Mouse (Mus musculus): Measurements from ENCODE around the gene Gm10428. TPM values are rescaled to one million over a fixed set of nuclear protein-coding genes. Genes with fewer than 3 reads are reported as not detected.

The Gm10428 gene
- total and polyA plus RNA-seq, 2 experiments from 2014 or later: not detected

DNA sequence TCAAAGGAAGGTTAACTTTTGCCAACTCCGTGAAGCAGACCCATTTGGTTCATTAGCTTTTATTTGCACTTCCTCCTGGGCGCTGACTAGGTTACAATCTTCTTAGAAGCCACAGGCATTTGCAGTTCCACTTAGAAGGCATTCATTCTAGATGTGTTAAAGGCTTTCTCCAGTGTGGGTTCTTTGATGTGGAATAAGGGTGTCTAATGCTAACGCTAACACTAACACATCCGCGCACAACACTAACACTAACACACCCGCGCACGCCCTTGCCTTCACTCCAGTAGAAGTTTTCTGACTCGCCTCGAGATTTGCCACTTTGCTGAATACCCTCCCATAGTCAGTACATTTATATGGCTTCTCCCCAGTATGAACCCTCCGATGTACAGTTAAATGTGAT, 709 bp upstream of the Gm10428 start:
- WGBS: 56% methylated on average over 11 of the region's 11 CpGs
- Histone ChIP-seq H3K9me3 (ENCODE audit: low read length) (no peaks in the 10 kb centered on the region), H3K9ac (no peak overlapping the region), H3K4me3 (ENCODE audit: low read depth, low read length) (no peak overlapping the region), H3K4me2 (ENCODE audit: low read depth) (no peak overlapping the region), H3K27me3 (ENCODE audit: insufficient read depth, low read length) (no peaks in the 10 kb centered on the region), H3K4me1 (ENCODE audit: insufficient read depth) (no peaks in the 10 kb centered on the region), H3K27ac (ENCODE audit: low read depth, low read length) (no peak overlapping the region), H3K36me3 (ENCODE audit: insufficient read depth) (no peaks in the 10 kb centered on the region)
- TF ChIP-seq CTCF (IDR thresholded peaks at IDR 0.05; ENCODE audit: low read depth): no peak
- no peak for ATAC-seq
- no peak for DNase-seq

DNA sequence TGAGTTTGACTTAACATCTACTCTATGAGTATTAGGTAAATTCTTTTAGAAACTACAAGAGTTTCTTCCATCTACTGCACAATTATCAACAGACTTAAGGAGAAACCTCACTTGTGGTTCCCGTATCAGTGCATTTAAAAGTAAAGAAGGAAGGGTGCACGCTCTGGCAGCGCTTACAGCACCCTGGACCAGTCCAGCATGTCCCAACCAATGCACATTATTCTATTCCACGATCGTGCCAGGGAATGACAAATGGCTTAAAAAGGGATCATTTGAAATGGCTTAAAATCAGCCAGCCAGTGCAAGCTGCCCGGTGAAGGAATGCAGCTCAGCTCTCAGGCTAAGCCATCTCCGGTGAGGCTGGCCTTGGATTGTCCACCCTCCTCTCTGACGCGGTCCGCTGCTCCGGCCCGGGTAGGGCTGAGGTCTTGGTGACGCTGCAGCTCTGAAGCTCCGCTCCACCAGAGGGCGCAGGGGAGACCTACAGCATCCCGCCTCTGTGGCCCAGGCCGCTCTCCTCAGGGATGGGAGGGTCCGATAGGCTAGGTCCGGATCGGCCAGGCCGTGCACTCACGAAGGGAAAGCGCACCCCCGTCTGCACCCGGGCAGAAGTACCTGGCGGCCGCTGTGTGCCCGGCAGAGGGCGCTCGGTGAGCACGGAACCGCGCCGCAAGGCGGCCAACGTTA, 3.7 kb downstream of the Gm10428 start:
- H3K27ac ChIP-seq (ENCODE audit: low read depth, low read length): no peak overlapping the region
- TF ChIP-seq CTCF (IDR thresholded peaks at IDR 0.05; ENCODE audit: low read depth): peak; percentile 99
- H3K9me3 ChIP-seq (ENCODE audit: low read length): no peaks in the 10 kb centered on the region
- H3K27me3 ChIP-seq (ENCODE audit: insufficient read depth, low read length): no peaks in the 10 kb centered on the region
- peak overlapping the region; percentile 55 for H3K4me2 ChIP-seq (ENCODE audit: low read depth)
- 6% methylated on average over 36 of the region's 36 CpGs for whole genome bisulfite sequencing
- no peaks in the 10 kb centered on the region for H3K4me1 ChIP-seq (ENCODE audit: insufficient read depth)
- DNase-seq (peak; percentile 87), ATAC-seq (peak; percentile 99)
- H3K4me3 ChIP-seq (ENCODE audit: low read depth, low read length): peak overlapping the region; percentile 37
- H3K9ac ChIP-seq: peak overlapping the region; percentile 46; the same call in 1 of the 2 replicates
- H3K36me3 ChIP-seq (ENCODE audit: insufficient read depth): no peaks in the 10 kb centered on the region

DNA sequence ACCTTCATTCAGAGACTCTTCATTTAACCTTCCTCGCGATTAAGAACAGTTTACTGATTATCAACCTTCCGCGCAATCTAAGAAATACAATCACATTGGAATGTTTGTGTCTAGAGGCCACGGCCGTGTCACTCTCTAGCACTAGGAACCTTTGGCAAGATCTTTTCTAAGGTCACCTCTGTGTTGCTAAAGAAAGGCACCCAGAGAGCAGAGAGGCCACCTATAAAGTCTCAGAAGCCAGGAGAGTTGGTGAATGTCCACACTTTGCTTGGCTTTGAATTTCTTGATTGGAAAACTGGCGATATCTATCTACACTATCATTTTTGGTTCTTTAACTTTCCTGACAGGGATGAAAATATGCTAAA, 4.2 kb downstream of the Gm10428 start:
- H3K27ac ChIP-seq (ENCODE audit: low read depth, low read length): no peak overlapping the region

DNA sequence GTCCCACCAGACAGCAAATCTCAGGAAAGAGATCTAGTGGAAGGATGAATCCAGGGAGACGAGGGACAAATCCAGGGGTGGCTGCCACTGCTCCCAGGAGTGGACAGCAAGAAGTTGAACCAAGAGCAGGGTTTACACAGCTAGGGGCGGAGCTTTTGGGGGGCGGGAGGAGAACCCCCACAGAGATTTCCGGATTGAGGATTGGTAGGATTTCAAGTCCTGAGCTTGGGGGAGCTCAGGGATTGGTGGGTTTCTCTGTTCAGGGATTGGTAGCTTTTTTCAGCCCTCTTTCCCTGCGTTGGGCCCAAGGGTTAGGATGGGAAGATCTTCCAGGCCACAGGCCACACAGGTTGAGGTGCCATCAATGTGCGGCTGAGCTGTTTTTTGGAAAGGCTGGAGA, 5.0 kb downstream of the Gm10428 start:
- Histone ChIP-seq H3K27me3 (ENCODE audit: insufficient read depth, low read length) (no peaks in the 10 kb centered on the region), H3K9me3 (ENCODE audit: low read length) (no peaks in the 10 kb centered on the region), H3K9ac (no peak overlapping the region), H3K4me3 (ENCODE audit: low read depth, low read length) (no peak overlapping the region), H3K4me1 (ENCODE audit: insufficient read depth) (no peaks in the 10 kb centered on the region), H3K27ac (ENCODE audit: low read depth, low read length) (no peak overlapping the region), H3K4me2 (ENCODE audit: low read depth) (no peak overlapping the region), H3K36me3 (ENCODE audit: insufficient read depth) (no peaks in the 10 kb centered on the region)
- TF ChIP-seq CTCF (IDR thresholded peaks at IDR 0.05; ENCODE audit: low read depth): no peak
- 82% methylated on average over 6 of the region's 6 CpGs for WGBS
- DNase-seq: no peak
- ATAC-seq: no peak

More for the DNA sequence above, 4.2 kb downstream of the Gm10428 start:
- no peak for ATAC-seq
- H3K9ac ChIP-seq: peak overlapping the region; percentile 46; the same call in 1 of the 2 replicates
- peak overlapping the region; percentile 55 for H3K4me2 ChIP-seq (ENCODE audit: low read depth)
- H3K4me1 ChIP-seq (ENCODE audit: insufficient read depth): no peaks in the 10 kb centered on the region
- 9% methylated on average over 7 of the region's 7 CpGs for whole genome bisulfite sequencing
- no peak for TF ChIP-seq CTCF (IDR thresholded peaks at IDR 0.05; ENCODE audit: low read depth)
- H3K27me3 ChIP-seq (ENCODE audit: insufficient read depth, low read length): no peaks in the 10 kb centered on the region
- peak overlapping the region; percentile 37 for H3K4me3 ChIP-seq (ENCODE audit: low read depth, low read length)
- H3K36me3 ChIP-seq (ENCODE audit: insufficient read depth): no peaks in the 10 kb centered on the region
- DNase-seq: no peak
- H3K9me3 ChIP-seq (ENCODE audit: low read length): no peaks in the 10 kb centered on the region

DNA sequence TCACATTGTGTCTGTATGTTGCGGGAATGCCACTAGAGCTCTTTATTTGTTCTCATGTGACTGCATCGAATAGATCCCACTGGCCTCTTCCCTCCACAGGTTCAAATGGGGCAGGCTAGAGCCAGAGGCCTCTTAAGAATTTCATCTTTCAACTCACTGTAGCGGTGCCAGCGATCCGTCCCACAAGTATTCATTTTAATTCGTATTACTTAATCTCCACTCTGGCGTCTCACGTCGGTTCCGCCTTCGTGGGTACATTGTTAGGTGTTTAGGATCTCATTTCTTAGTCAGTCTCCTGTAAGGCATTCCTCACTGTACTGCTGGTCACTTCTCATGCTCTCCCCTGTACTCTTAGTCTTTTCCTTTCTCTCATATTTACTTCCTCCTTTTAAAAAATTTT, 5.6 kb downstream of the Gm10428 start:
- DNase-seq (no peak), ATAC-seq (no peak)
- H3K4me3 ChIP-seq (ENCODE audit: low read depth, low read length): no peak overlapping the region
- H3K27me3 ChIP-seq (ENCODE audit: insufficient read depth, low read length): no peaks in the 10 kb centered on the region
- H3K9ac ChIP-seq: no peak overlapping the region
- TF ChIP-seq CTCF (IDR thresholded peaks at IDR 0.05; ENCODE audit: low read depth): no peak
- WGBS: 62% methylated on average over 11 of the region's 11 CpGs
- no peaks in the 10 kb centered on the region for H3K9me3 ChIP-seq (ENCODE audit: low read length)
- H3K36me3 ChIP-seq (ENCODE audit: insufficient read depth): no peaks in the 10 kb centered on the region
- H3K4me1 ChIP-seq (ENCODE audit: insufficient read depth): no peaks in the 10 kb centered on the region
- no peak overlapping the region for H3K27ac ChIP-seq (ENCODE audit: low read depth, low read length)
- no peak overlapping the region for H3K4me2 ChIP-seq (ENCODE audit: low read depth)

DNA sequence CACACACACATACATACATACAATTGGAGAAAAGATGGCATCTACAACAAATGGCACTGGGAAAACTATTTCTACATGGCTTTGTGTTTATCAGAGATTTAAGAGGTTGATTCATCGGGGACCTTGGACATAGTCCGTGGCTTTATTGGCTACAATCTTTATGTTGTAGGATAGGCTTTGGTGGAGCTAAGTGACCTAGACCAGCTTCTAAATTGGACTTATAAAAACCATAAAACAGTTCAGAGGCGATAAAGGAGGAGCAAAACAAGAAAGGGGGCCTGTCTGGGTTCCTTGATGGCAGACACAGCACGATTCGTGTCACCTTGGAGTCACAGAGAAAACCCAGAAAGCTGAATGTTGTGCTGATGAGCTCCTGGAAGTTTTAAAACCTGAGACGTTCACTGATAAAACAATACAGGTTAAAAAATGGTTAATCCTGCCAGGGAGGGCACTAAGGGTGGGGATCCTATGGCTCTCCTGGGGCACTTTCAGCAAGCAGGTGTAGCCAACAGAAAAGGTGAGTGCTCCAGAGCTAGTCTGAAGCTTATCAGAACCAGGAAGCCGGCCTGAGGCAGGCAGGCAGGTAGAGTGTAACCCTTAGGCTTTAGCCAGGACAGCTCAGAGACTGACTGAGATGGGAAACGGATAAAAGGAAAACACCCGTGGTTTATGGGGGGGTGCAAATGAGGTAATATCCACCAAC, 8.0 kb downstream of the Gm10428 start:
- Histone ChIP-seq H3K9ac (no peak overlapping the region), H3K4me3 (ENCODE audit: low read depth, low read length) (no peak overlapping the region), H3K36me3 (ENCODE audit: insufficient read depth) (no peaks in the 10 kb centered on the region), H3K27ac (ENCODE audit: low read depth, low read length) (no peak overlapping the region), H3K9me3 (ENCODE audit: low read length) (no peaks in the 10 kb centered on the region), H3K4me1 (ENCODE audit: insufficient read depth) (no peaks in the 10 kb centered on the region), H3K27me3 (ENCODE audit: insufficient read depth, low read length) (no peaks in the 10 kb centered on the region), H3K4me2 (ENCODE audit: low read depth) (no peak overlapping the region)
- ATAC-seq (no peak), DNase-seq (no peak)
- TF ChIP-seq CTCF (IDR thresholded peaks at IDR 0.05; ENCODE audit: low read depth): no peak
- WGBS: 79% methylated on average over 9 of the region's 9 CpGs

DNA sequence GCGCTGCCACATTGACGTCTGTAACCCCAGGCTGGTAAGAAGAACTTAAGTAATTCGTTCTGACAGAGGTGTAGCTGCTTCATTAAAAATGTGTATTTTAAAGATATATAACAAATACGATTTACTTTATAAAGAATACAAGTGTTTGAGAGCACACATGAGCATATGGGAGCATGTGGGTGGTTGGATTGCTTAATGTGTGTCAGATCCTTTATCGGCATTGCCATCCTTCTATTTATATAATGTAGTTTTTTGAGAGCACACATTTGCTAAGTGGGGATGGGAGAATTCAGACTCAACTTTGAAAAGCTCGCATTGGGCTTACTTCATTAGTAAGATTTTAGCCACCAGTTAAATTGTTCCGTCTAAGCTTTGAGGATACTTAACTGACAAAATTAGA, 23.6 kb downstream of the Gm10428 start:
- ATAC-seq (no peak), DNase-seq (no peak)
- Histone ChIP-seq H3K27me3 (ENCODE audit: insufficient read depth, low read length) (no peaks in the 10 kb centered on the region), H3K4me1 (ENCODE audit: insufficient read depth) (no peaks in the 10 kb centered on the region), H3K27ac (ENCODE audit: low read depth, low read length) (no peak overlapping the region), H3K4me2 (ENCODE audit: low read depth) (no peak overlapping the region), H3K9ac (no peak overlapping the region), H3K36me3 (ENCODE audit: insufficient read depth) (peaks cover 30% of the 10 kb centered on the region), H3K4me3 (ENCODE audit: low read depth, low read length) (no peak overlapping the region), H3K9me3 (ENCODE audit: low read length) (peaks cover 44% of the 10 kb centered on the region)
- no peak for TF ChIP-seq CTCF (IDR thresholded peaks at IDR 0.05; ENCODE audit: low read depth)
- WGBS: 94% methylated on average over 7 of the region's 7 CpGs
